9 mouse cellular contexts compared by ENCODE assay signal in genomic region chr7:73400051-73400916, GRCm38 (mm10). TPM values are rescaled to one million over a fixed set of nuclear protein-coding genes. Genes with fewer than 3 reads are reported as not detected.
DNase-seq lines count a peak whose midpoint lies in the region; ATAC-seq lines count a peak whose summit lies in the region.
"Had no signal": no experiment of that assay in that cellular context is flagged by ENCODE, and none has a peak within 500 bp of the region (broad histone marks: within the 10 kb centered on the region; RNA-seq: fewer than 3 reads in every experiment).

No protein-coding gene starts in this region.

- H3K9ac ChIP-seq in heart, embryonic 14.5 days (ENCODE audit: low read length), result no peak overlapping the region; the same call in 1 of the 2 replicates

- H3K27me3 ChIP-seq in heart, embryonic 14.5 days (ENCODE audit: control insufficient read depth, insufficient read depth, low read length), result peaks cover 47% of the 10 kb centered on the region
- no peaks in the 10 kb centered on the region for H3K27me3 ChIP-seq in midbrain, embryonic 10.5 days (ENCODE audit: low read depth, poor library complexity, severe bottlenecking)

- H3K27ac ChIP-seq in heart, embryonic 14.5 days (replicated peaks in 1 of 2; ENCODE audit: control insufficient read depth in 1 of 2, insufficient read depth in 1 of 2, low read depth in 2 of 2, low read length in 2 of 2), result no peak overlapping the region
- H3K27ac ChIP-seq in midbrain, embryonic 10.5 days (replicated peaks), result peak overlapping the region; percentile 87

- H3K4me2 ChIP-seq in heart, embryonic 14.5 days (ENCODE audit: low read length), result peak overlapping the region; percentile 80

- ATAC-seq in heart, embryonic 14.5 days (ENCODE audit: insufficient number of reproducible peaks, insufficient read depth, low FRiP score, low read depth), result no peak

- peak overlapping the region; percentile 33 to 46 for H3K4me3 ChIP-seq in heart, embryonic 14.5 days (ENCODE audit: control insufficient read depth in 1 of 2, insufficient read depth in 1 of 2, low read depth in 1 of 2, low read length in 2 of 2)
- peak overlapping the region; percentile 87 for H3K4me3 ChIP-seq in midbrain, embryonic 10.5 days
- H3K4me3 ChIP-seq: erythroblast, embryonic 14.5 days had no signal

- no peaks in the 10 kb centered on the region for H3K9me3 ChIP-seq in heart, embryonic 14.5 days (ENCODE audit: control insufficient read depth, low read length)
- H3K9me3 ChIP-seq in midbrain, embryonic 10.5 days (replicated peaks), result no peaks in the 10 kb centered on the region

- no peaks in the 10 kb centered on the region for H3K36me3 ChIP-seq in heart, embryonic 14.5 days (ENCODE audit: control insufficient read depth, insufficient read depth, low read length)
- H3K36me3 ChIP-seq in midbrain, embryonic 10.5 days, result peaks cover 89% of the 10 kb centered on the region

- DNase-seq in heart, adult 18-20 months, result no peak
- DNase-seq in R1 (ENCODE audit: low read depth, low spot score), result peak; percentile 94
- DNase-seq in forelimb bud, embryonic 11.5 days (ENCODE audit: low read depth, low spot score), result peak; percentile 74
- DNase-seq in midbrain, embryonic 10.5 days (ENCODE audit: low spot score), result peak; percentile 74
- DNase-seq in spleen, postnatal 4 days (ENCODE audit: low spot score in 2 of 2), result no peak
- DNase-seq in left cerebral cortex, adult 18-20 months (ENCODE audit: low spot score in 2 of 2), result no peak
- no peak for DNase-seq in gastrocnemius, adult 18-20 months (ENCODE audit: low spot score)

- peaks cover 18 to 20% of the 10 kb centered on the region in 2 experiments for H3K4me1 ChIP-seq in heart, embryonic 14.5 days (ENCODE audit: control insufficient read depth in 2 of 2, insufficient read depth in 2 of 2, low read length in 2 of 2)
- H3K4me1 ChIP-seq in midbrain, embryonic 10.5 days, result peaks cover 96% of the 10 kb centered on the region

- 22% methylated on average over 20 of the region's 20 CpGs for WGBS in heart, embryonic 14.5 days
- WGBS in midbrain, embryonic 10.5 days, result 8% methylated on average over 20 of the region's 20 CpGs

RNA-seq across cellular contexts. Expression of gene Rgma, which starts 25.0 kb away (rescaled TPM):
- polyA plus RNA-seq in heart, embryonic 14.5 days (2014; fragmentation: Nextera tagmentation; extraction: Ambion mirVana), result 3.1 and 3.2 TPM in 2 replicates
- total RNA-seq in heart, adult 18-20 months (2021), result 10 to 100 TPM; 34.5 to 51.1 TPM
- polyA plus RNA-seq in midbrain, embryonic 10.5 days (2016; fragmentation: Nextera tagmentation; extraction: Ambion mirVana), result 51.2 and 65.4 TPM in 2 replicates
- 10 to 100 TPM; 51.3 to 55.2 TPM for total RNA-seq in left cerebral cortex, adult 18-20 months (2021)
- total RNA-seq in gastrocnemius, adult 18-20 months (2021), result 10 to 100 TPM; 42.0 to 54.6 TPM
- polyA plus RNA-seq: erythroblast, embryonic 14.5 days had no signal

Comparison
In these comparisons a context has a peak if more than half of its experiments do, and no peak if none do; other contexts are left out.
1. DNase-seq: peak in R1 (single experiment), forelimb bud, embryonic 11.5 days (single experiment) and midbrain, embryonic 10.5 days (single experiment); none in heart, adult 18-20 months (0 of 2), spleen, postnatal 4 days (0 of 2), left cerebral cortex, adult 18-20 months (0 of 2) and gastrocnemius, adult 18-20 months (single experiment).